12 mouse cellular contexts compared by ENCODE assay signal in genomic region chr5:126201535-126201934, GRCm38 (mm10).
DNase-seq lines count a peak whose midpoint lies in the region; ATAC-seq and TF ChIP-seq lines count a peak whose summit lies in the region.
"Had no signal": no experiment of that assay in that cellular context is flagged by ENCODE, and none has a peak within 500 bp of the region (broad histone marks: within the 10 kb centered on the region; RNA-seq: fewer than 3 reads in every experiment).

No protein-coding gene starts in this region.

- no peak overlapping the region for H3K27ac ChIP-seq in hindbrain, embryonic 11.5 days (ENCODE audit: low read depth, low read length)
- no peak overlapping the region for H3K27ac ChIP-seq in hindbrain, embryonic 14.5 days
- H3K27ac ChIP-seq in hindbrain, embryonic 13.5 days, result 0 out of 2 replicates have a peak overlapping the region, but pooled peaks have one; percentile 30
- no peak overlapping the region for H3K27ac ChIP-seq in gastrocnemius, adult 2 months
- H3K27ac ChIP-seq: heart, embryonic 13.5 days; limb, embryonic 12.5 days had no signal

- no peaks in the 10 kb centered on the region for H3K4me1 ChIP-seq in hindbrain, embryonic 11.5 days (replicated peaks; ENCODE audit: control insufficient read depth, insufficient read depth, low read length)
- 0 out of 2 replicates have a peak, but pooled peaks cover 5% of the 10 kb centered on the region for H3K4me1 ChIP-seq in hindbrain, embryonic 14.5 days (replicated peaks; ENCODE audit: control insufficient read depth, insufficient read depth, low read length)
- 0 out of 2 replicates have a peak, but pooled peaks cover 4% of the 10 kb centered on the region for H3K4me1 ChIP-seq in E14TG2a.4 (replicated peaks; ENCODE audit: low read depth, low read length)
- peaks cover 9% of the 10 kb centered on the region for H3K4me1 ChIP-seq in hindbrain, embryonic 13.5 days (replicated peaks)
- H3K4me1 ChIP-seq: heart, embryonic 13.5 days; limb, embryonic 12.5 days had no signal

- ATAC-seq in hindbrain, embryonic 11.5 days (ENCODE audit: low FRiP score), result no peak
- ATAC-seq in hindbrain, embryonic 14.5 days (ENCODE audit: low FRiP score), result no peak
- ATAC-seq in Patski, result no peak
- ATAC-seq in hindbrain, embryonic 13.5 days (ENCODE audit: low FRiP score), result no peak

- H3K4me2 ChIP-seq in hindbrain, embryonic 11.5 days (replicated peaks; ENCODE audit: low read depth, low read length), result no peak overlapping the region
- no peak overlapping the region for H3K4me2 ChIP-seq in hindbrain, embryonic 14.5 days (replicated peaks)
- H3K4me2 ChIP-seq in hindbrain, embryonic 13.5 days, result no peak overlapping the region
- H3K4me2 ChIP-seq: heart, embryonic 13.5 days; limb, embryonic 12.5 days had no signal

- no peak overlapping the region for H3K4me3 ChIP-seq in hindbrain, embryonic 11.5 days (ENCODE audit: low read depth, low read length)
- no peak overlapping the region for H3K4me3 ChIP-seq in hindbrain, embryonic 14.5 days (replicated peaks; ENCODE audit: low read length)
- H3K4me3 ChIP-seq in E14TG2a.4 (replicated peaks; ENCODE audit: low read length), result no peak overlapping the region
- H3K4me3 ChIP-seq in hindbrain, embryonic 13.5 days, result no peak overlapping the region
- H3K4me3 ChIP-seq in gastrocnemius, adult 2 months, result no peak overlapping the region
- H3K4me3 ChIP-seq: heart, embryonic 13.5 days; limb, embryonic 12.5 days had no signal

- DNase-seq in hindbrain, embryonic 11.5 days (ENCODE audit: low spot score), result peak; percentile 39
- DNase-seq in hindbrain, embryonic 14.5 days (ENCODE audit: low spot score), result no peak
- no peak for DNase-seq in Patski (ENCODE audit: low read depth, low spot score)
- DNase-seq in gastrocnemius, adult 2 months, result no peak
- DNase-seq in cerebellum, postnatal 4 days (ENCODE audit: low spot score in 2 of 2), result no peak
- no peak for DNase-seq in heart, adult 9 months (ENCODE audit: low spot score in 2 of 2)
- DNase-seq: kidney, adult 18-20 months; lung, postnatal 14 days had no signal

- intact Hi-C loops in gastrocnemius, adult 2 months (cut with DNase I), result no loop called here

- WGBS in hindbrain, embryonic 11.5 days, result 35% methylated on average over 4 of the region's 4 CpGs
- WGBS in hindbrain, embryonic 14.5 days, result 32% methylated on average over 4 of the region's 4 CpGs
- WGBS in hindbrain, embryonic 13.5 days, result 38% methylated on average over 4 of the region's 4 CpGs

- H3K9me3 ChIP-seq in hindbrain, embryonic 11.5 days (ENCODE audit: control insufficient read depth, low read length), result no peaks in the 10 kb centered on the region
- no peaks in the 10 kb centered on the region for H3K9me3 ChIP-seq in hindbrain, embryonic 14.5 days (ENCODE audit: control insufficient read depth, low read length)
- H3K9me3 ChIP-seq in E14TG2a.4 (ENCODE audit: low read length), result no peaks in the 10 kb centered on the region
- H3K9me3 ChIP-seq in hindbrain, embryonic 13.5 days, result no peaks in the 10 kb centered on the region
- H3K9me3 ChIP-seq: heart, embryonic 13.5 days; limb, embryonic 12.5 days had no signal

- POLR2A ChIA-PET in Patski (lab: Charles Lee), result no interaction called here

- TF ChIP-seq CTCF in E14TG2a.4 (conservative IDR thresholded peaks at IDR 0.05; ENCODE audit: low read length) (peak; percentile 48), Patski (IDR thresholded peaks at IDR 0.05) (peak; percentile 9)
- TF ChIP-seq CTCF in gastrocnemius, adult 2 months (IDR thresholded peaks at IDR 0.05), result no peak

- in situ Hi-C loops in Patski (cut with MboI; ENCODE audit: low pct_unique_long_range_greater_than_20kb), result no loop called here

- H3K9ac ChIP-seq in hindbrain, embryonic 11.5 days (ENCODE audit: low read depth, low read length), result no peak overlapping the region
- no peak overlapping the region for H3K9ac ChIP-seq in hindbrain, embryonic 14.5 days
- H3K9ac ChIP-seq in hindbrain, embryonic 13.5 days, result no peak overlapping the region
- H3K9ac ChIP-seq: heart, embryonic 13.5 days; limb, embryonic 12.5 days had no signal

- no peaks in the 10 kb centered on the region for H3K36me3 ChIP-seq in hindbrain, embryonic 11.5 days (ENCODE audit: control insufficient read depth, insufficient read depth, low read length)
- no peaks in the 10 kb centered on the region for H3K36me3 ChIP-seq in hindbrain, embryonic 14.5 days (replicated peaks; ENCODE audit: control insufficient read depth, insufficient read depth)
- no peaks in the 10 kb centered on the region for H3K36me3 ChIP-seq in E14TG2a.4 (ENCODE audit: insufficient read depth, low read length)
- H3K36me3 ChIP-seq in hindbrain, embryonic 13.5 days, result no peaks in the 10 kb centered on the region
- H3K36me3 ChIP-seq: heart, embryonic 13.5 days; limb, embryonic 12.5 days had no signal

- no peaks in the 10 kb centered on the region for H3K27me3 ChIP-seq in hindbrain, embryonic 11.5 days (ENCODE audit: control insufficient read depth, insufficient read depth, low read length)
- H3K27me3 ChIP-seq in hindbrain, embryonic 14.5 days (ENCODE audit: control insufficient read depth, insufficient read depth, low read length), result no peaks in the 10 kb centered on the region
- no peaks in the 10 kb centered on the region for H3K27me3 ChIP-seq in E14TG2a.4 (ENCODE audit: insufficient read depth, low read length)
- H3K27me3 ChIP-seq in Patski, result no peaks in the 10 kb centered on the region
- no peaks in the 10 kb centered on the region for H3K27me3 ChIP-seq in hindbrain, embryonic 13.5 days
- H3K27me3 ChIP-seq: heart, embryonic 13.5 days; limb, embryonic 12.5 days had no signal

- CTCF ChIA-PET in Patski (lab: Charles Lee), result no interaction called here
